Mouse (Mus musculus) CD4-positive helper T cell, adult 2 months (primary cell): Measurements from ENCODE around the gene Rhobtb1.

ENCODE experiments used
- DNase-seq: peaks from one replicate; pipeline ENCODE4 v3.0.0-alpha.2; 2012; ENCODE audit warnings: low read depth, missing footprints, low spot score

Rhobtb1 gene

GRCm38 (mm10) chr10:69163216-69163615 is 12.0 kb downstream of the Rhobtb1 start:
- DNase-seq = no peak

GRCm38 (mm10) chr10:69165125-69165524 is 13.9 kb downstream of the Rhobtb1 start:
- no peak for DNase-seq

- DNase-seq = no peak
Observed at GRCm38 (mm10) chr10:69165847-69166246, 14.6 kb downstream of the Rhobtb1 start.

- DNase-seq = no peak
Observed at GRCm38 (mm10) chr10:69166514-69166913, 15.3 kb downstream of the Rhobtb1 start.

- no peak for DNase-seq
Observed at GRCm38 (mm10) chr10:69172412-69172811, 21.2 kb downstream of the Rhobtb1 start.

- DNase-seq = no peak
Observed at GRCm38 (mm10) chr10:69176116-69176515, 24.9 kb downstream of the Rhobtb1 start.

GRCm38 (mm10) chr10:69179341-69179740 is 28.1 kb downstream of the Rhobtb1 start:
- no peak for DNase-seq

- DNase-seq = no peak
Observed at GRCm38 (mm10) chr10:69180997-69181396, 29.8 kb downstream of the Rhobtb1 start.

- DNase-seq = no peak
Observed at GRCm38 (mm10) chr10:69184903-69185302, 33.7 kb downstream of the Rhobtb1 start.

GRCm38 (mm10) chr10:69185431-69185830 is 34.2 kb downstream of the Rhobtb1 start:
- no peak for DNase-seq

- DNase-seq = peak; percentile 32
Observed at GRCm38 (mm10) chr10:69185894-69186893, 35.0 kb downstream of the Rhobtb1 start.

GRCm38 (mm10) chr10:69187773-69188443 is 36.7 kb downstream of the Rhobtb1 start:
- DNase-seq = no peak

- no peak for DNase-seq
Observed at GRCm38 (mm10) chr10:69190434-69191160, 39.4 kb downstream of the Rhobtb1 start.

GRCm38 (mm10) chr10:69192266-69192665 is 41.0 kb downstream of the Rhobtb1 start:
- no peak for DNase-seq

GRCm38 (mm10) chr10:69193721-69194120 is 42.5 kb downstream of the Rhobtb1 start:
- DNase-seq = no peak

- DNase-seq = no peak
Observed at GRCm38 (mm10) chr10:69204677-69205400, 53.6 kb downstream of the Rhobtb1 start.

GRCm38 (mm10) chr10:69206081-69206480 is 54.8 kb downstream of the Rhobtb1 start:
- DNase-seq = no peak

GRCm38 (mm10) chr10:69207481-69207880 is 56.2 kb downstream of the Rhobtb1 start:
- no peak for DNase-seq

- no peak for DNase-seq
Observed at GRCm38 (mm10) chr10:69207981-69208630, 56.9 kb downstream of the Rhobtb1 start.

- no peak for DNase-seq
Observed at GRCm38 (mm10) chr10:69208705-69209104, 57.5 kb downstream of the Rhobtb1 start.

GRCm38 (mm10) chr10:69210006-69210405 is 58.8 kb downstream of the Rhobtb1 start:
- no peak for DNase-seq
